Mouse (Mus musculus) liver, embryonic 14.5 days (tissue): ENCODE measurements at regions not wholly inside any gene's neighbourhood (a gene's known extent, or its start where the extent isn't known, plus 50 kb on each side); places are given as distances from the start of the nearest gene placed in this dataset.

Source experiments
- ATAC-seq: fragments of 200-750 bp; cut with Nextera tagmentation; 2 replicates; pipeline ENCODE4 v1.8.0; 2017; ENCODE audit warnings: moderate number of reproducible peaks, mild to moderate bottlenecking, moderate library complexity; ENCODE audit not compliant: insufficient read depth
- DNase-seq, 3 experiments: peaks; one replicate each; pipeline ENCODE4 v3.0.0-alpha.2; 2012 to 2013; ENCODE audit warnings: low read depth in 3 of 3, low spot score in 3 of 3
- H3K27ac ChIP-seq: fragments of 300-500 bp; sonication (generic); 2 replicates; pipeline ENCODE4 v1.5.1; 2014; ENCODE audit warnings: moderate library complexity, mild to moderate bottlenecking, control low read depth, inconsistent platforms
- H3K27me3 ChIP-seq: fragments of 300-500 bp; sonication (generic); 2 replicates; pipeline ENCODE4 v1.6.1; 2014; ENCODE audit warnings: mild to moderate bottlenecking, low read length, moderate library complexity; ENCODE audit not compliant: control insufficient read depth, insufficient read depth
- H3K36me3 ChIP-seq: fragments of 300-500 bp; sonication (generic); replicated peaks from 2 replicates; pipeline ENCODE4 v1.6.1; 2014; ENCODE audit warnings: low read depth; ENCODE audit not compliant: control insufficient read depth, insufficient read depth
- H3K4me1 ChIP-seq, 2 experiments: fragments of 200-500 bp in 1 of 2; fragments of 300-500 bp in 1 of 2; sonication (generic) in 1 of 2; replicated peaks; 2 replicates each; pipeline ENCODE4 v1.6.1; 2012 to 2014; ENCODE audit warnings: antibody characterized with exemption in 1 of 2, inconsistent platforms in 1 of 2, low read length in 1 of 2; ENCODE audit not compliant: control insufficient read depth in 2 of 2, insufficient read depth in 2 of 2
- H3K4me2 ChIP-seq: fragments of 300-500 bp; sonication (generic); 2 replicates; pipeline ENCODE4 v1.6.1; 2014; ENCODE audit warnings: low read depth, mild to moderate bottlenecking, control low read depth, moderate library complexity
- H3K4me3 ChIP-seq, 2 experiments: fragments of 200-500 bp in 1 of 2; fragments of 300-500 bp in 1 of 2; sonication (generic) in 1 of 2; 2 replicates each; pipeline ENCODE4 v1.5.1; 2012 to 2014; ENCODE audit warnings: low read depth in 2 of 2, low read length in 2 of 2, mild to moderate bottlenecking in 2 of 2, control low read depth in 1 of 2, inconsistent platforms in 1 of 2, moderate library complexity in 1 of 2; ENCODE audit not compliant: insufficient read depth in 1 of 2
- H3K9ac ChIP-seq: fragments of 300-500 bp; sonication (generic); replicated peaks from 2 replicates; pipeline ENCODE4 v1.6.1; 2014; ENCODE audit warnings: mild to moderate bottlenecking, control low read depth, moderate library complexity
- H3K9me3 ChIP-seq: fragments of 300-500 bp; sonication (generic); 2 replicates; pipeline ENCODE4 v1.6.1; 2016; ENCODE audit warnings: low read length, mixed read lengths; ENCODE audit not compliant: control insufficient read depth
- CTCF ChIP-seq: IDR thresholded peaks from 2 replicates; pipeline ENCODE4 v1.5.1; 2016; ENCODE audit warnings: antibody characterized with exemption, low read depth, control low read depth
- EP300 ChIP-seq: IDR thresholded peaks from 2 replicates; pipeline ENCODE4 v1.6.1; 2016; ENCODE audit warnings: antibody characterized with exemption, low read depth
- WGBS: fragments of 180-500 bp; shearing (Covaris S2); extraction: QIAGEN DNeasy Blood & Tissue Kit; methylation state at CpG from one replicate; pipeline ENCODE4 v1.1.7; 2014; ENCODE audit not compliant: insufficient replicate concordance; 5-methylcytosine and 5-hydroxymethylcytosine counted together

DNA sequence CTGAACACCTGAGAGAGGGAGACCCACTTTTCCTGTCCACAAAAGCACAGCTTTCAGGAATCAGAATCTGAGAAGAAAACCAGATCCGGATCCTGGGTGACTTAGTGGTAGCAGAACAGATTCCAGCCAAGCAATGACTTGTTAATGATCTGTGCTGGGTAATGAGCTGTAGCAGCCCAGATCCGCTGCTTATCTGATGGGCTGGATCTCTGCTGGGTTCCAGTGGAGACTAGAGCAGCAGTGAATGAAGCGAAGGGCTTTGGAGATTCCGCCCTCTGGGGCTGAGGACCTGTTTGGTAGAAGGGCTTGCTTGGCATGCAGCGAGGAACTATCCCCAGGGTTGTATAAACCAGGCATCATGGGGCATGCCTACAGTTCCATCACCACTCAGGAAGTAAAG lies 156.3 kb downstream of the Maf start:
- TF ChIP-seq EP300 = no peak
- no peak for TF ChIP-seq CTCF

DNA sequence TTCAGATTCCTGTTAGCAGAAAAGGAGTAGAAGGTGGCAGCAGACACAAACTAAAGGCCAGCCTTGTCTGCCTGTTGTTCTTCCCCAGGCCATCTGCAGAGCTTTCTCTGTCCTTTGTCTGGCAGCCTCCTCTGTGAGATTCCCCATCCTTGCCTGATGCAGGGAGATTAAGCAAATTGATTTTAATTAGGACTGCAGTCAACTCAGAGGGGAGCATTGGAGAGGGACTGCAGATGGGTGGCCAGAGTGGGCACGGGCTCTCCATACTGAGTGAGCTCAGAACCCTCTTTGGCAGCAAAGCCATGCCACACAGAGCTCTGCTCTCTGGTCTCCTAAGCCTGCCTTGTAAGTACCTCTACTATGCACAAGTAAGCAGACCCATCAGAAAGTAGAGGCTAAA lies 158.5 kb downstream of the Maf start:
- no peaks in the 10 kb centered on the region for H3K36me3 ChIP-seq
- no peak for TF ChIP-seq CTCF
- TF ChIP-seq EP300 = no peak
- no peaks in the 10 kb centered on the region for H3K9me3 ChIP-seq
- H3K9ac ChIP-seq = no peak overlapping the region
- H3K4me3 ChIP-seq = no peak overlapping the region
- no peaks in the 10 kb centered on the region; a peak in 1 of 4 replicates for H3K4me1 ChIP-seq
- WGBS = 85% methylated on average over 1 of the region's 1 CpGs
- H3K4me2 ChIP-seq = no peak overlapping the region
- DNase-seq (no peak), ATAC-seq (no peak)
- no peaks in the 10 kb centered on the region for H3K27me3 ChIP-seq
- no peak overlapping the region for H3K27ac ChIP-seq

More for the DNA sequence above, 156.3 kb downstream of the Maf start:
- H3K4me3 ChIP-seq = no peak overlapping the region
- no peaks in the 10 kb centered on the region for H3K36me3 ChIP-seq
- ATAC-seq = no peak
- WGBS = 70% methylated on average over 5 of the region's 5 CpGs
- no peak for DNase-seq
- no peaks in the 10 kb centered on the region; a peak in 1 of 4 replicates for H3K4me1 ChIP-seq
- H3K4me2 ChIP-seq = no peak overlapping the region
- H3K27me3 ChIP-seq = no peaks in the 10 kb centered on the region
- no peak overlapping the region for H3K27ac ChIP-seq
- H3K9me3 ChIP-seq = no peaks in the 10 kb centered on the region
- no peak overlapping the region for H3K9ac ChIP-seq

DNA sequence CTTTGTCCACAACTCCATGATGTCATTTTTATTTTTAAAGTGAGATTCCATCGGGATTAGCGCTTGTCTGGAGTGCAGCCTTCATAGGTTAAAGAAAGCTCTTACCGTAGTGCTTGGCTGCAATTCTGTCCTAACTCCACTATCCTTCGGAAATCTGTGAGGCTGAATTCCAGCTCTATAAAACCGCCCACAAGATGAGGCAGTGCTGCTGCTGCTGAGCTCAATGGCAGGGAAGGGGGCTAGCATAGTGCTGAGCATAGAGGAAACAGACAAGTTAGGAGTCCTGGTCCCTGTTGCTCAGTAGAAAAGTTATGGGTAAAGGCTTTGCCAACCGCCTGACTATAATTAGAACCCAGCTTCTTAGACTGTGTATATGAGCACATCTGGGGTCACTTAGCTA lies 163.5 kb downstream of the Maf start:
- no peak overlapping the region for H3K9ac ChIP-seq
- DNase-seq (no peak), ATAC-seq (no peak)
- H3K9me3 ChIP-seq = no peaks in the 10 kb centered on the region
- no peaks in the 10 kb centered on the region for H3K27me3 ChIP-seq
- WGBS = 54% methylated on average over 6 of the region's 6 CpGs
- no peak overlapping the region for H3K27ac ChIP-seq
- no peak overlapping the region for H3K4me2 ChIP-seq
- no peaks in the 10 kb centered on the region for H3K36me3 ChIP-seq
- TF ChIP-seq CTCF (no peak), EP300 (no peak)
- 0 out of 4 replicates have a peak, but pooled peaks cover 0 to 2% of the 10 kb centered on the region in 2 experiments for H3K4me1 ChIP-seq
- no peak overlapping the region for H3K4me3 ChIP-seq

DNA sequence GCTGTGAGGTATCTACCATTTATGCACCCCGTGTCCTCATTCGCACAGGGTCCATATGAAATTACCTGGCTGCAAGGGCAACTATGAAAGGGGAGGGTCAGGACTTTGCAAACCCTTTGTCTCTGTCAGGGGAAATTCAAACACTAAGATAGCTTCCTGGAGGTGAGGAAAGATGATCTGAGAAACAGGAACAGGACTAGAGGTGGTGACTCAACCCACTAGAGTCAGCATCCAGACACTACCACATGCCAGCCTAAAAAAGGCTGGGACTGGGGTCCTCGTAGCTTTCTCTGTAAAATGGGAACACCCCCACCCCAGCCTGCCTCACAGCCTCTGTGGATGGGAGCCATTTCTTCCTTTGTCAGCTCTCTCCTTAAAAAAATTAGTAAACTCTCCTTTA lies 164.7 kb downstream of the Maf start:
- no peak overlapping the region for H3K9ac ChIP-seq
- DNase-seq = no peak
- no peak for ATAC-seq
- H3K4me1 ChIP-seq = peaks cover 0 to 5% of the 10 kb centered on the region in 2 experiments; a peak in 1 of 4 replicates
- H3K9me3 ChIP-seq = no peaks in the 10 kb centered on the region
- H3K4me3 ChIP-seq = no peak overlapping the region
- TF ChIP-seq CTCF = no peak
- TF ChIP-seq EP300 = no peak
- no peak overlapping the region for H3K27ac ChIP-seq
- H3K36me3 ChIP-seq = no peaks in the 10 kb centered on the region
- WGBS = 75% methylated on average over 3 of the region's 3 CpGs
- no peak overlapping the region for H3K4me2 ChIP-seq
- no peaks in the 10 kb centered on the region for H3K27me3 ChIP-seq

DNA sequence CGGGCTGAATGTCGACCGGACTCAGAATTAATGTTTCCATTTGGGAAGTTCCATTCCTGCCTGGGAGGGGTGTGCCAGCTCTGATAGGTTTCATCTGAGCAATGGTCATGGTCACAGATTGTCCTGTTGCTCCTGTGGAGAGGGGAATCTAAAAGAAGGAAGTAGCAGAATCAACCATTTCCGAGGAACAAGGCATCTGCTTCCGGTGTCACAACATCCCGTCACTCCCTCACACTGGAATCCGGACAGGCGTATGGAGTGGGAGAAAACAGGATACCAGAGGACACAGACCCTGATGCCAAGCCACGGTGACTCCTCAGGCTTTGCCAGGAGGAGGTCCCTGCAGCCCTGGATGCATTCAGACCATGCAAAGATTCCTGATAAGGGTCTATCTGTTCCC lies 168.0 kb downstream of the Maf start:
- DNase-seq (no peak), ATAC-seq (0 out of 2 replicates have a peak, but pooled peaks have one; percentile 15)
- TF ChIP-seq CTCF = no peak
- TF ChIP-seq EP300 = no peak
- Histone ChIP-seq H3K27ac (no peak overlapping the region), H3K9ac (no peak overlapping the region), H3K36me3 (no peaks in the 10 kb centered on the region), H3K27me3 (no peaks in the 10 kb centered on the region), H3K4me1 (peaks cover 0 to 5% of the 10 kb centered on the region in 2 experiments; a peak in 1 of 4 replicates), H3K4me3 (no peak overlapping the region), H3K4me2 (no peak overlapping the region), H3K9me3 (no peaks in the 10 kb centered on the region)
- 20% methylated on average over 9 of the region's 9 CpGs for WGBS
